Mouse (Mus musculus): ENCODE measurements around the gene Cxcl12. TPM values are rescaled to one million over a fixed set of nuclear protein-coding genes. Genes with fewer than 3 reads are reported as not detected.

Gene Cxcl12
- 37.0 and 98.2 TPM in 2 replicates for polyA plus RNA-seq (2012; rRNA removed; ENCODE audit: low replicate concordance)

DNA sequence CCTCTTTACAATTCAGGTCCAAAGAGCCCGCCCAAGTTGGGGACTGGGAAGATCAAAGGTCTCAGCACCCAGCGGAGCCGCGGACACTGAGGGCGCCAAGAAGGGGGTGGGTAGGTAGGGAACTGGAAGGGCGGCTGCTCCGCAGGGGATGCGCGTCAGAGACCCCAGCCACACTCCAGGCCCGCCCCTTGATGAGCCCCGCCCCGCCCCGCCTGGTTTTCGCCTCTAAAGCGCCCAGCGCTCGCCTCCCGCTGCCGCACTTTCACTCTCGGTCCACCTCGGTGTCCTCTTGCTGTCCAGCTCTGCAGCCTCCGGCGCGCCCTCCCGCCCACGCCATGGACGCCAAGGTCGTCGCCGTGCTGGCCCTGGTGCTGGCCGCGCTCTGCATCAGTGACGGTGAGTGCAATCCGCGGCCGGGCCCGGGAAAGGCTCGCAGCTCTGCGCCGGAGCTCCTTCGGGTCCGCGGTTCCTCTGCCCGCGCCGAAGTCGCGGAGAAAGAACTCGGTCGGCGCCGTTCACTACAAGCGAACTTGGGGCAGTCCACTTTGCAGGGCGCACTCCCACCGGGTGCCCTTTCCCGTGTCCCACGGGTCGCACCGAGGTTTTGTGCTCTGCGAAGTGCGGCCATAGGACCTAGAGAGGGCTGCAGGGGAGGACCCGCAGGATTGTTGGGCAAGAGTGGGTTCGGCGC is at the start of gene Cxcl12:
TSS of gene Cxcl12 (plus strand) at position 215 of the 691 bp plus-strand sequence.

Data from duodenum, adult 2 months (tissue).